Mouse (Mus musculus) Muller cell, postnatal 12 days (primary cell): Measurements from ENCODE around the gene Fam71e1.
A peak's percentile ranks its signal among the peaks of the same experiment; 100 is the strongest.

ENCODE experiments used
- DNase-seq: peaks from one replicate; pipeline ENCODE4 v3.0.0-alpha.2; 2015; ENCODE audit errors: inconsistent ontology term

Fam71e1 gene

GRCm38 (mm10) chr7:44495992-44496770 is at the start of gene Fam71e1, which contains the start of gene Emc10:
Gene Fam71e1, plus strand, starts transcription at chr7:44496581.
Gene Emc10, minus strand, starts transcription at chr7:44496529.
- DNase-seq, result peak; percentile 99

- no peak for DNase-seq
These were observed 43.1 kb upstream of the Fam71e1 start for GRCm38 (mm10) chr7:44453256-44453655.

GRCm38 (mm10) chr7:44456302-44456701 is 40.1 kb upstream of the Fam71e1 start:
- DNase-seq, result no peak

GRCm38 (mm10) chr7:44460067-44460466 is 36.3 kb upstream of the Fam71e1 start:
- DNase-seq, result no peak

GRCm38 (mm10) chr7:44460767-44461502 is 35.4 kb upstream of the Fam71e1 start:
- no peak for DNase-seq

GRCm38 (mm10) chr7:44461503-44462217 is 34.7 kb upstream of the Fam71e1 start:
- no peak for DNase-seq

- DNase-seq, result no peak
These were observed 33.9 kb upstream of the Fam71e1 start for GRCm38 (mm10) chr7:44462218-44463055.

GRCm38 (mm10) chr7:44463056-44463425 is 33.3 kb upstream of the Fam71e1 start:
- no peak for DNase-seq

- no peak for DNase-seq
These were observed 32.7 kb upstream of the Fam71e1 start for GRCm38 (mm10) chr7:44463556-44464225.

- DNase-seq, result no peak
These were observed 31.9 kb upstream of the Fam71e1 start for GRCm38 (mm10) chr7:44464511-44464910.

GRCm38 (mm10) chr7:44465111-44465510 is 31.3 kb upstream of the Fam71e1 start, which contains the start of gene Aspdh:
Gene Aspdh, plus strand, starts transcription at chr7:44465391.
- no peak for DNase-seq

- DNase-seq, result no peak
These were observed 30.1 kb upstream of the Fam71e1 start for GRCm38 (mm10) chr7:44466006-44466887.

- no peak for DNase-seq
These were observed 29.5 kb upstream of the Fam71e1 start for GRCm38 (mm10) chr7:44466888-44467311.

GRCm38 (mm10) chr7:44467811-44468411 is 28.5 kb upstream of the Fam71e1 start, which contains the start of gene Josd2:
Gene Josd2, plus strand, starts transcription at chr7:44467980.
- peak; percentile 96 for DNase-seq

GRCm38 (mm10) chr7:44468644-44469285 is 27.6 kb upstream of the Fam71e1 start:
- no peak for DNase-seq

- DNase-seq, result no peak
These were observed 26.4 kb upstream of the Fam71e1 start for GRCm38 (mm10) chr7:44469677-44470675.
